Mouse (Mus musculus) gastrocnemius, postnatal 36 days (tissue): ENCODE measurements around the gene Cacna1c. TPM values are rescaled to one million over a fixed set of nuclear protein-coding genes. Genes with fewer than 3 reads are reported as not detected.
A peak's percentile ranks its signal among the peaks of the same experiment; 100 is the strongest.

ENCODE experiments used
- DNase-seq, 2 experiments: peaks; one replicate each; pipeline ENCODE4 v3.0.0; 2022
- intact Hi-C: fragments of 180-260 bp; cut with DNase I; formaldehyde crosslinking; loops from one replicate; pipeline ENCODE4 v1.15.1; 2025
- total RNA-seq, 2 experiments: library from RNA; stranded (reverse); gene quantifications; 2 replicates each; pipeline ENCODE4 v1.2.3; 2021

Cacna1c gene
- total RNA-seq, 2 experiments from 2014 or later: 1.5 to 2.3 TPM

DNA sequence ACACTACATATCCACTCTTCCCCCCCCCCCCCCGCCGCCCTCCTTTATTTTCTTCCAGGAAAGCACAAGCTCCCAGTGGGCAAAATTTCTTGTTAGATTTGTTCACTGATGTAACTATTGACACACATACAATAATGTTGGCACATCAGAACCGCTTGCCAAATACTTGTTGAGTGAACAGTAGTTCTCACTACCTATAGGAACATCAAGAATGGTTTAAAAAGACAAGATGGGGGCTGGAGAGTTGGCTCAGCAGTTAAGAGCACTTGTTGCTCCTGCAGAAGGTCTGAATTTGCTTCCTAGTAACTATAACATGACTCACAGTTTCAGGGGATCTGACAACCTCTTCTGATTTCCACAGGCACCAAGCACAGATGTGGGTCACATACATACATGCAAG, 255.2 kb downstream of the Cacna1c start:
- DNase-seq: no peak
- intact Hi-C loops: no loop called here

GRCm38 (mm10) chr6:118939626-118940025, 256.6 kb downstream of the Cacna1c start:
- DNase-seq: no peak
- intact Hi-C loops: no loop called here

DNA sequence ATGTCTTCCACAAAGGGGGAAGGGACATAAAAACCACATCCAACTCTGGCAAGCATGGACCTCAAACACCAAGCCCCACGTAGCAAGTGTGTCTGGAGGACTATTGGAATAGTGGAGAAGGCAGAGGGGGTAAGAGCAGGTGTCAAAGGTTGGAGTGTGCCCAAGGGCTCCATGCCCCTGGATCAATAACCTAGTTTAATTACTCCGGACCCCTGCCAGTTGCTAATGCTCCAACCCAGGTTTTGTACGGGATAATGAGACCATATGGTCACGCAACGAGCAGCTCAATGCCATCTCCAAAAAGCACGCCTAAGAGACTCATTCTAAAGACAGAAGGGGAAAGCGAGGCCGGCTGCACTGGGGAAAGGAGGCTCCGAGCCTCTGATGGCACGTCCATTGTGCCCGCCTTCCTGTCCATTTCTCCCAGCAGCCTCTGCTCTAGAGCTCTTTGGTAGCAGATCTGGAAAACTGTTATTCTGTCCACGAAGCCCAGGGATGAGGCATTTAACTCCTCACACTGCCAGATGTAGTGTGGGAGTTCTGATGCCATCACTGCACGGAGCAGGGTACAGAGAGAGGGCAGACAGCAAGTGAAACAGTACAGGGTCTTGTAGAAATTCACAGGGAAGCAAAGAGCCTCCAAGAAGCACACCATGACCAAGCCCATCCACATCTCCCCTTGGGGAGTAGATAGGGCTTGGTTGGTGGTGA, 257.7 kb downstream of the Cacna1c start:
- DNase-seq: no peak
- intact Hi-C loops: no loop called here

DNA sequence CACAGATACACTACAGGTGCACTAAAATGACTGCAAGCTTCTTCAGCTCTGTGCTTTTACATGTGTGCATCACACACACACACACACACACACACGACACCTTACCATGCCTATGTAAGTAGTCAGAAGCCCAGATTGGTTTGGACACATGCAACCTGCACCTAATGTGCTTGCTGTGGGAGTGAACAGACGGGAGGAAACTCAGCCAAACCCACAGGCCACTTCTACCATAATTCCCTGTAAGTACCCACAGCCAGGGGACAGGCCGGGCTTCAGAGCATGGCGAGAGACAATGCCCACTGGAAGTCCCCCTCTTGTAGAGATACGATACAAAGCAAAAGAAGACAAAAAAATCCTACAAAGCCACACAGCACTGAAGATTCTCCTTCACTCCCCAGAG, 258.7 kb downstream of the Cacna1c start:
- intact Hi-C loops: no loop called here
- DNase-seq: no peak

GRCm38 (mm10) chr6:118935520-118936415, 260.4 kb downstream of the Cacna1c start:
- no peak for DNase-seq
- intact Hi-C loops: no loop called here

DNA sequence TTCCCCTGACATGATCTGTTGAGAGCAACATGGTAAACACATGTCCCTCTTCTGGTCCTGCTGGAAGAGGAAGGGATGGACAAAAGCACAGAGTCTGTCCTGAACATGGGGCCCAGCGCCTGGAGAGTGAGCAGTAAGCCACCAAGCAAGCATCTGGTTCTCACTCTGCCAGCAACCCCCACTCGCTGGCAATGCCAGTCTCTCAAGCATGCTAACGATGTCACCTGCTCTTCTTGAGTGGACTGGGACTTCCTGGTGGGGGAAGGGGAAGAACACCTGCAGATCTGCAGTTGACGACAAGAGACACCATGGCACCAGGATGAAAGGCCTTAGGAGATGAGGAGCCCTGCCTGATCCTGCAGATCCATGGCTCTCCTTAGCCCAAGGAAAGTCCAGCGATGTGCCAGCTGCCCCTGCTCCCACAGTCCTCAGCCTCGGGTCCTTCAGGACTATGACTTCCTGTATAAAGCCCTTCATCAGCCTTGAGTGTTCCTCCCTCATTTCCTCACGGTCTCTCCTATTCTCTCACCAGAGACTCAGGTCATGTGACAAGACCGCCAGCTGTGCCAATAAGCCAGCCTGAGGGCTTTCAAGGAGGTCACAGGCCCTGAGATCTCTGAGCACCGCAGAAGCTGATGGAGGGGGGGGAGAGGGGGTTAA, 261.8 kb downstream of the Cacna1c start:
- DNase-seq: no peak
- intact Hi-C loops: no loop called here

- intact Hi-C loops: no loop called here
- no peak for DNase-seq
Observed at GRCm38 (mm10) chr6:118933017-118933594, 263.1 kb downstream of the Cacna1c start.

- intact Hi-C loops: no loop called here
- DNase-seq: no peak
Observed at GRCm38 (mm10) chr6:118932002-118932700, 264.1 kb downstream of the Cacna1c start.

DNA sequence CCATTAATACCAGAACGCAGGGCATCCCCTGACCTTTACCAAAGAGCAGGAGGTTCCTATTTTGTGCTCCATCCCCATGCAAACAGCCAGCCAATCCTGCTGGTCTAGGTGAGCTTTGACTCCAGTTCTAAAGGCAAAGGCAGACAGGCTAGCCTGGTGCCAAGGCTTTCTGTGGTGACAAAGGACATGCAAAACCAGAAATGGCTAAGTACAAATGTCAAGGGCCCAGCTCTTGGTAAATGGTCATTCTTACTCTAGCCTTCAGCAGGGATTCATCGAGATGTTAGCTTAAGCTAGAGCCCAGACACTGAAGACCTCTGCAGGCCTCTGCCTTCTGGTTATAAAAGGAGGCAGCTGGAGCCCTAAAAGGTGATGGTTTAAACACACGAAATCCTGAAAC, 269.5 kb downstream of the Cacna1c start:
- no peak for DNase-seq
- intact Hi-C loops: no loop called here

GRCm38 (mm10) chr6:118924426-118924825, 271.8 kb downstream of the Cacna1c start:
- intact Hi-C loops: loop anchor here (5.0 kb wide), 1 partner anchor 277 kb away; no protein-coding TSS in a partner anchor
- no peak for DNase-seq

- intact Hi-C loops: loop anchor here (2.0 to 5.0 kb wide), 2 partner anchors 181 to 277 kb away; no protein-coding TSS in a partner anchor
- DNase-seq: no peak
Observed at GRCm38 (mm10) chr6:118923926-118924325, 272.3 kb downstream of the Cacna1c start.

DNA sequence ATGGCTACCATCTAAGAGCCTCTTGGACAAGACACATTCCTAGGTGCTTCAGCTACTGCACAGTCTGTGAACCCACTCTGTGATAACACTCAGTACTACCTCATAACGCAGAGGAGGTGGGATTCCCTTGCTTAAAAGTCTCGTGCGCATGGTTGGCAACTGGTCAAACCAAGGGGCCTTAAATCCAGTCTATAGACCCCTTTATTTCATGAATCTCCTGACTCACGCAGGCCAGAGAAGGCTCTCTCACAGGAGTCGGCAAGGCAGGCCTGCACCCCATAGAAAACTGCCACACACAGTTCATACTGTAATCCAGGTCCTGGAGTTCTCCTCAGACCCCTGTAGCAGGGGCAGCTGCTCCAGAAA, 273.0 kb downstream of the Cacna1c start:
- DNase-seq: no peak
- intact Hi-C loops: loop anchor here (2.0 to 5.0 kb wide), 2 partner anchors 182 to 276 kb away; no protein-coding TSS in a partner anchor

DNA sequence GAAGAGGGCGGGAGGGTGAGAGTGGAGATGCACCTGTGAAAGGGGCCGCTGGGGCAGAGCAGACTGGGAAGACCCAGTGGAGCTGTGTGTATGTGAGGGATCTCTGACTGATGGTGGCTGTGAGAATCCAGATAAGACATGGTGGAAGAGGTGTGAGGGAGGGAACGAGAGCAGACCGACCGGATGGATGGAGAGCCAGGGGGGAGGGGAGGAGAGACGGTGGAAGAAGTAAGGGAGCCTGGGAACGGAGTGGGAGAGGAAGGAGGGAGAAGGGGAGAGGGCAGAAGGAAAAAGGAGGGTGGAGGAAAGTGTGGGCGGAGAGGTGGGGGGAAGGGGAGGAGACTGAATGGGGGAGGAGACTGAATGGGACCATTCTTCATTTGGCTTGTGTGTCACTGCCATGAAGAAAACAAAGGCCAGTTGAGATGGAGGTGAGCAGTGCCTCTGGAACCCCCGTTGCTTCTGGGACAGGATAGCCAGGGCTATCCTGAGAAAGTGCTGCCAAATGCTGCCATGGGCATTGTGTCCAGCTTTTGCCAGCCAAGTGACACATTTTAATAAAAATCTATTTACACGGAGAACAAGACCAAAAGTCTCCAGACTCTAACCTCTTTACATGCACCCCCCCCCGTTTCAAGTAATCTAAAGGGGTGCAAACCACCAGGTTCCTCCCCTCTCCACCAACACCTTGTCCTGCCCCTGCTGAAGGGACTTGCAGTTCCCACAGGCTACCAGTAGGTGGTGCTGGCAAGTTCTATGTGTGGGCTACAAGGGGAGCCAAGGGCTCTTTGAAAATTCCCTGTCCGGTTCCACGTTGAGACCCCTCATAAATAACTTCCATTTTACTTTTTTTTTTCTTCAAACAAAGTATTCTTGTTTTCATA, 273.6 kb downstream of the Cacna1c start:
- intact Hi-C loops: loop anchor here (2.0 to 5.0 kb wide), 2 partner anchors 182 to 275 kb away; no protein-coding TSS in a partner anchor
- DNase-seq: peak; percentile 57 to 68

DNA sequence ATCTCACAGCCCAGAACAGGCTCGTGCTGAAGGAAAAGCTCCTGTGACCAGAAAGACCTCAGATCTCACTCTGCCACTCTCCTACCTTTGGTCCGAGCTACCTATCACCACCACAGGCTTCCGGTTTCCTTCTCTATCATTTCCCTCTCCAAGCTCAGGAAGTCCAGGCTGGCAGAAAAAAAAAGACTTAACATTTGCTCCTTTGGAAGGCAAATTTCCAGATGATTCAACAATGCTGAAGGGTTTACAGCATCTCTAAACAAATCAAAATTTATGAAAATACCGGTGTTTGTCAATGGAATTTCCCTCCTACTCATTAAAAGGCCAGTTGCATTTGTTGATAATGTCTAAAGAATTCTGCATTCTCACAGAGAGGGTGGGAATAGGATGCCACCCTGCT, 288.0 kb downstream of the Cacna1c start:
- intact Hi-C loops: no loop called here
- no peak for DNase-seq

GRCm38 (mm10) chr6:118907704-118908103, 288.5 kb downstream of the Cacna1c start:
- intact Hi-C loops: no loop called here
- no peak for DNase-seq

DNA sequence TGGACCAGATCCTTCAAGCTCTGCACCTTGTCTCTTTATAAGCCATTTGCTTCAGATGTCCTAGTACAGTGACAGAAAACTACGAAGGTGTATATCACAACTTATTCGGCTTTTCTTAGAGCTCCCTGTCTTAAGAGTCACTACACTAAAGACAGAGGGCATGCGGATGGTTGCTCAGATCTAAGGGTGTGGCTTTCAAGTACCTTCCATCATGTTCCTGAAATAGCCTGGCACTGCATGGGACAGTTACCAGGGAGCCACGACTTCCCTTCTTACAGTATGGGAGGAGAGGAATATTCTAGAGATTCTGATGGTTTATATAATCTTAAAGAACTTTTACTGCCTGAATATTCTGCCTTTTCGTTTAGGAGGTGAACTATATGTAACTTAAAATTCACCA, 289.3 kb downstream of the Cacna1c start:
- no peak for DNase-seq
- intact Hi-C loops: no loop called here

GRCm38 (mm10) chr6:118899688-118900087, 296.5 kb downstream of the Cacna1c start:
- intact Hi-C loops: no loop called here
- DNase-seq: no peak

DNA sequence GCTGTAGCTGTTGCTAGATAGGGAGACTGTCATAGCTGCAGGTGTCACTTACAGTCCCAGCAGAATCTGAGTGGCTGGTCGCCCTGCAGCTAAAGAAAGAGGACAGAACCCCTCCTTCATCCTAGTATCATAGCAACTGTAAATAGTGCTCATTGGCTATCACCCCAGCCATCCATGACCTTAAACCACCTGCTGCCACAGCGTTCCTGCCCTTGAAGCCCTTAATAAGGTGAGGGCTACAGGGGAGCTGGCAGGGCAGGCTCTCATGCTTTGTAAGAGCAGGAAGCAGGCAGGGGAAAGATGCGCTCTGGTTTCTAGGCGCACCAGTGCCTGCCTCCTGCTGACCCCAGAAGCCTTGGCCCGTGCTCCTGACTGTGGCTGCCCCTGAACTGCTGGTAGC, 299.1 kb downstream of the Cacna1c start:
- DNase-seq: no peak
- intact Hi-C loops: no loop called here

GRCm38 (mm10) chr6:118894043-118894442, 302.2 kb downstream of the Cacna1c start:
- intact Hi-C loops: no loop called here
- DNase-seq: no peak
